7 mouse cellular contexts compared by ENCODE assay signal in the genomic region with DNA sequence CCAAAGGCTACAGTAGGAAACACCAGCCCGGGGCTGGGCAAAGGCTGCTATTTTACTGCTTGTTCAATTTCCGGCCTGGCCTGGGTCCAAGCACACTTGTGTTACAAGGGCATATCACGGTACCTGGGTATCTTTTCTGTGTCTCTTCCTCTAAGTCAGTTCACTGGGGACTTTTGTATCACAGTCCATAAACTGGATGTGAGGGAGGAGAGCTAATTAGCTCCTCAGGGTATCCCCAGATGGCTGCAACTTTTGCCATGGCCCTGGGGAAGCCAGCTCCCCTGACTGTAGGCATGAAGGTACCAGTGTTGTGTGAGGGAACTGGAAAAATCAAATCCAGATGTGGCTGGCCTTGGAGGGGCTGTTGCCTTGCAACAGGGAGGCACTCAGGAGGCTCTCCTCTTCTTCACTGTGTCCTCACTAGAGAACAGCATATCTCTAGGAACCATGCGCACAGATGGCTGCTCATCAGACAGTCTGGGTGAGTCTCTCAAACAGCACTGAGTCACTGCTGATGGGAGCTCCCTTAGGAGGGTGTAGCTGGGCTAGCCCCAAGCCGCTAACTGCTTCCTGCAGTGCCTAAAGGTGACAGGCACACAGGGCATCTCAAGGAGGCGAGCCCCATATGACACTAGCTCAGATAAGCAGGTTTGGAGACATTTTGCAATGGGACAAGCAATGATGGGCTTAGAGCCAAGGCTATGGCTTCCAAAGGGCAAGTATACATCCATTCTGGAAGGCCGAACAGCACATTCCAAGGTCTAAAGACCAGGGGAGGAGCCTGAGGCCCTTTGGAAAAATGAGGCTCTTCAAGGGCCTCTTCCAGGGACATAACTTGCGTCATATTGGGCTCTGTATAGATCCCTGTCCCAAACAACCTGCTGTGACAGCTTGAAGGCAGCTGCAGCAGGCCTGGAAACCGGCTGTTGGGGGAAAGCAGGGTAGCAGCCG. TPM values are rescaled to one million over a fixed set of nuclear protein-coding genes. Genes with fewer than 3 reads are reported as not detected.
A peak's percentile ranks its signal among the peaks of the same experiment; 100 is the strongest.
DNase-seq lines count a peak whose midpoint lies in the region; ATAC-seq and TF ChIP-seq lines count a peak whose summit lies in the region.

No protein-coding gene starts in this region.

- H3K36me3 ChIP-seq in forebrain, embryonic 13.5 days (ENCODE audit: poor library complexity, severe bottlenecking) = peaks cover 3% of the 10 kb centered on the region; the same call in 1 of the 2 replicates
- no peaks in the 10 kb centered on the region for H3K36me3 ChIP-seq in kidney, postnatal 0 days (ENCODE audit: insufficient read depth, low read length)
- H3K36me3 ChIP-seq in liver, embryonic 16.5 days (ENCODE audit: control insufficient read depth, insufficient read depth) = no peaks in the 10 kb centered on the region

- peak overlapping the region; percentile 62 for H3K27ac ChIP-seq in forebrain, embryonic 13.5 days
- H3K27ac ChIP-seq in kidney, postnatal 0 days = peak overlapping the region; percentile 75
- no peak overlapping the region for H3K27ac ChIP-seq in liver, embryonic 16.5 days (ENCODE audit: low read length)

- no peaks in the 10 kb centered on the region for H3K9me3 ChIP-seq in forebrain, embryonic 13.5 days (replicated peaks)
- H3K9me3 ChIP-seq in kidney, postnatal 0 days (replicated peaks; ENCODE audit: low read length) = no peaks in the 10 kb centered on the region
- no peaks in the 10 kb centered on the region for H3K9me3 ChIP-seq in liver, embryonic 16.5 days (replicated peaks; ENCODE audit: control insufficient read depth, low read length)

- H3K4me3 ChIP-seq in forebrain, embryonic 13.5 days = no peak overlapping the region
- no peak overlapping the region for H3K4me3 ChIP-seq in kidney, postnatal 0 days (replicated peaks; ENCODE audit: low read depth, low read length)
- no peak overlapping the region for H3K4me3 ChIP-seq in liver, embryonic 16.5 days (ENCODE audit: low read depth, low read length)

- H3K4me2 ChIP-seq in forebrain, embryonic 13.5 days = no peak overlapping the region
- H3K4me2 ChIP-seq in kidney, postnatal 0 days (ENCODE audit: low read length) = no peak overlapping the region
- no peak overlapping the region for H3K4me2 ChIP-seq in liver, embryonic 16.5 days (ENCODE audit: low read depth, low read length)

- no peak overlapping the region for H3K9ac ChIP-seq in forebrain, embryonic 13.5 days
- no peak overlapping the region for H3K9ac ChIP-seq in kidney, postnatal 0 days (ENCODE audit: low read depth, low read length)
- no peak overlapping the region for H3K9ac ChIP-seq in liver, embryonic 16.5 days (ENCODE audit: low read depth, low read length)

- peaks cover 31% of the 10 kb centered on the region for H3K4me1 ChIP-seq in forebrain, embryonic 13.5 days
- H3K4me1 ChIP-seq in kidney, postnatal 0 days (replicated peaks; ENCODE audit: insufficient read depth, low read length) = peaks cover 16% of the 10 kb centered on the region
- H3K4me1 ChIP-seq in liver, embryonic 16.5 days (ENCODE audit: control insufficient read depth, low read depth, low read length) = peaks cover 20% of the 10 kb centered on the region

- peak; percentile 80 for ATAC-seq in forebrain, embryonic 13.5 days
- peak; percentile 33; the same call in 1 of the 2 replicates for ATAC-seq in kidney, postnatal 0 days (replicated peaks; ENCODE audit: low FRiP score, low read depth)
- ATAC-seq in liver, embryonic 16.5 days (ENCODE audit: low read depth) = peak; percentile 55

- 68% methylated on average over 10 of the region's 10 CpGs for WGBS in forebrain, embryonic 13.5 days
- 32% methylated on average over 10 of the region's 10 CpGs for WGBS in kidney, postnatal 0 days
- 39% methylated on average over 10 of the region's 10 CpGs for WGBS in liver, embryonic 16.5 days (ENCODE audit: insufficient replicate concordance)

- H3K27me3 ChIP-seq in forebrain, embryonic 13.5 days = no peaks in the 10 kb centered on the region
- H3K27me3 ChIP-seq in kidney, postnatal 0 days (ENCODE audit: insufficient read depth, low read length) = no peaks in the 10 kb centered on the region
- H3K27me3 ChIP-seq in liver, embryonic 16.5 days (ENCODE audit: control insufficient read depth, insufficient read depth, low read depth, low read length) = no peaks in the 10 kb centered on the region

- no peak for TF ChIP-seq CTCF in kidney, postnatal 0 days (IDR thresholded peaks at IDR 0.05; ENCODE audit: low read depth)

- DNase-seq in 416B (ENCODE audit: low read depth) (peak; percentile 62), MN1 (ENCODE audit: low spot score) (peak; percentile 34)
- peak; percentile 78 for DNase-seq in kidney, postnatal 0 days (ENCODE audit: low spot score)
- no peak for DNase-seq in ovary, adult 18-20 months (ENCODE audit: low spot score)
- no peak for DNase-seq in urinary bladder, adult 18-20 months (ENCODE audit: low spot score in 2 of 2)

RNA-seq across cellular contexts. Expression of a gene that starts 23.7 kb away (rescaled TPM):
- 8.0 and 9.4 TPM in 2 replicates for polyA plus RNA-seq in forebrain, embryonic 13.5 days (2015; fragmentation: Nextera tagmentation; extraction: Ambion mirVana)
- 12.6 and 14.8 TPM in 2 replicates for polyA plus RNA-seq in kidney, postnatal 0 days (2015; fragmentation: Nextera tagmentation; extraction: Ambion mirVana)
- polyA plus RNA-seq in liver, embryonic 16.5 days (2015; fragmentation: Nextera tagmentation; extraction: Ambion mirVana) = 0.72 and 1.0 TPM in 2 replicates

RNA-seq across cellular contexts. Expression of a gene that starts 23.8 kb away (rescaled TPM):
- 31.3 and 33.2 TPM in 2 replicates for polyA plus RNA-seq in forebrain, embryonic 13.5 days (2015; fragmentation: Nextera tagmentation; extraction: Ambion mirVana)
- polyA plus RNA-seq in kidney, postnatal 0 days (2015; fragmentation: Nextera tagmentation; extraction: Ambion mirVana) = 70.8 and 73.1 TPM in 2 replicates
- polyA plus RNA-seq in liver, embryonic 16.5 days (2015; fragmentation: Nextera tagmentation; extraction: Ambion mirVana) = 6.9 and 9.0 TPM in 2 replicates

RNA-seq across cellular contexts. Expression of a gene that starts 50.3 kb away (rescaled TPM):
- 8.2 and 9.1 TPM in 2 replicates for polyA plus RNA-seq in forebrain, embryonic 13.5 days (2015; fragmentation: Nextera tagmentation; extraction: Ambion mirVana)
- 1.7 and 2.4 TPM in 2 replicates for polyA plus RNA-seq in kidney, postnatal 0 days (2015; fragmentation: Nextera tagmentation; extraction: Ambion mirVana)
- polyA plus RNA-seq in liver, embryonic 16.5 days (2015; fragmentation: Nextera tagmentation; extraction: Ambion mirVana) = 5.0 and 5.7 TPM in 2 replicates

Comparison
In these comparisons a context has a peak if more than half of its experiments do, and no peak if none do; other contexts are left out.
1. DNase-seq: peak in 416B (single experiment), MN1 (single experiment) and kidney, postnatal 0 days (single experiment); none in ovary, adult 18-20 months (single experiment) and urinary bladder, adult 18-20 months (0 of 2).
2. Peak in every context shown above with its lines, with median percentiles within 50 percentile points of each other: ATAC-seq.